Mouse (Mus musculus) monocyte, adult 5-6 weeks (primary cell): ENCODE results near the gene R3hdm2. TPM values are rescaled to one million over a fixed set of nuclear protein-coding genes. Genes with fewer than 3 reads are reported as not detected.

Experiments
- ATAC-seq: fragments of 153-309, 156-312 bp; replicated peaks from 2 replicates; pipeline ENCODE4 v1.8.0; 2017; ENCODE audit warnings: mild to moderate bottlenecking; ENCODE audit not compliant: low TSS enrichment, insufficient number of reproducible peaks, severe bottlenecking, poor library complexity, low FRiP score
- total RNA-seq: library from RNA; stranded (forward); fragments of 200-1000, 200-491, 200-594 nt; gene quantifications from 3 replicates; pipeline ENCODE4 v1.2.3, GENCODE M21; 2017

Gene R3hdm2
- total RNA-seq, 1 experiment from 2014 or later: 32.1 TPM

DNA sequence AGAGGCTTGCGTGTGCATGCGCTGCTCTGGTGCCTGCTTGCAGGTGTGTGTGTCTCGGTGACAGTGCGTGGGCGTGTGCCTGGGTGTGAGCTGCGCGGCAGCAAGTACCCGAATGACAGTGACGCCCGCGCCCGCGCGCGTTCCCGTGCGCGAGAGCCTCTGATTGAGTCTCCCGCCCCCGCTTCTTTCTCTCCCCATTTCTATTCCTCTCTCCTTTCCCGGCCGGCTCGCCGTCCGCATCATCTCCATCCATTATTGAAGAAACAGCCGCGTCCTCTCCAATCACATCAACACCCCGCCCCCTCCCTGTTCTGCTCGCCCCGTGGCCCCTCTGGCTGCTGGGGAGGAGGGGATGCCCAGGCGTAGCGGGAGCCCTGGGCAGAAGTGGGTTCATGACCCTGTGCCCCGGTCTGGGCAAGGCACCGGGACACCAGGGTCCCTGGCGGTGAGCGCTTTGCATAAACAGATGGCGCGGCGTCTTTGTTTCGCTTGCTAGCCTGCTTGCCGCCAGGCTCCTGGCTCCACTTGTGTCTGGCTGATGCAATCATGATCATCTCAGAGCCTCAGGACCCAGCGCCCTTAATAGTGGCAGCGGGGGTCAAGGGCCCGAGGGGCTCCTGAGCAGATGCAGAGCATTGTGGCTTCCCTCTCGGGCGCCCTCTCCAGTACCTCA, 131.6 kb downstream of the R3hdm2 start:
- ATAC-seq: no peak

DNA sequence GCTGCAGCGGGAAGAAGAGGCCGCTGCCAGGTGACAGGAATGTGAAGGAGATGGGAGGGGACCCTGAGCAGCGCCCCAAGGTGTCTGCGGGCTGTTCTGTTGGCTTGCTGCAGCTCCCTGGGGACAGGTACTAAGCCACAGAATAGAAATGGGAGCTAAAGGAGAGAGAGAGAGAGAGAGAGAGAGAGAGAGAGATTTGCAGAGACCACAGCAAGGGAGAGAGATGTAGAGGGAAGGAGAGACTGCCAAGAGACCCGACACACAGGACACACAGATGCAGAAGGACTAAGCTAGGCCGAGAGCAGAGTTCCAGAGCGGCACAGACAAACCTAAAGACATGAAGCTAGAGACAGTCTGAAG, 132.2 kb downstream of the R3hdm2 start:
- no peak for ATAC-seq

DNA sequence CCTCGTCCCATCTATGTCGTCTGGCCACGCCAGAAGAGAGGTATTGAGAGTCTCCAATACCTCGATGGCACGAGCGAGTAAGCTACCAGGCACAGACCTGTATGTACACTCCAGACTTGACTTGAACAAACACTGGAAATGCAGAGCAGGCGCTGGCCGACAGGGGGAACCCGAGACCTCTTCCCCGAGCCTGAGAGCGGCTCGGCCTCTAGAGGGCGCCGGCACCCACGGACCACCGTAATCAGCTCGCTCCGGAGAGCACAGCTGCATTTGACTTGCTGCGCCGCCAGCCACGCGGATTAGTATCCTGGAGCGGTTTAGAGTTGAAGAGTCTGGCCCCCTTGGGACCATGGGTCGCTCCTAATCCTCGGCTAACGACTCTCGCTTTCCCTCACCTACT, 132.7 kb downstream of the R3hdm2 start:
- peak; percentile 68 for ATAC-seq

DNA sequence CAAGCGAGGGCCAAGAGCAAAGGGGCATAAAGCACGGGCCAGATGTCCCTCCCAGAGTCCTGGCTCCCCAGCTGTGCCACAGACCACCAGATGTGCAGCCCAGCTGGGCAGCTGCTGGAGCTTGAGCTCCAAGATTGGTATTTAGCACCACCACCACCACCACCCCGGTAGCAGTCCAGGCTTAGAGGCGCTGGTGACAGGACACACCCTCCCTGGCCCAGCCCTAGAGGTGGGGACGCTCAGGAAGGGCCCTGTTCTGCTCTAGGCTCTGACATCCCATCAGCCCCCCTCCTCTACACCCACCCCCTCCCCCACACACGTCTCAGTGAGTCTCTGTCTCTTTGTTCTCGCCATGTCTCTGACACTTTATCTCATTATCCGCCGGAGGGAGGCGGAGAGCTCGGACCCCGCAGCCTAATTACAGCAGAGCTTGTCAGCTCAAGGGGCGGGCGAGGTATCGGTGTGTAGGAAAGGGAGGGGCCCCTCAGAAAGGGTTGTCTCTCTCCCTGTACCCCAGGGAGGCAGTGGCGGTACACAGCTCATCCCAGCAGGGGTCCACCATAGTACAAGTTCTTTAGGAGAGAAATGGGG, 133.5 kb downstream of the R3hdm2 start:
- no peak for ATAC-seq

DNA sequence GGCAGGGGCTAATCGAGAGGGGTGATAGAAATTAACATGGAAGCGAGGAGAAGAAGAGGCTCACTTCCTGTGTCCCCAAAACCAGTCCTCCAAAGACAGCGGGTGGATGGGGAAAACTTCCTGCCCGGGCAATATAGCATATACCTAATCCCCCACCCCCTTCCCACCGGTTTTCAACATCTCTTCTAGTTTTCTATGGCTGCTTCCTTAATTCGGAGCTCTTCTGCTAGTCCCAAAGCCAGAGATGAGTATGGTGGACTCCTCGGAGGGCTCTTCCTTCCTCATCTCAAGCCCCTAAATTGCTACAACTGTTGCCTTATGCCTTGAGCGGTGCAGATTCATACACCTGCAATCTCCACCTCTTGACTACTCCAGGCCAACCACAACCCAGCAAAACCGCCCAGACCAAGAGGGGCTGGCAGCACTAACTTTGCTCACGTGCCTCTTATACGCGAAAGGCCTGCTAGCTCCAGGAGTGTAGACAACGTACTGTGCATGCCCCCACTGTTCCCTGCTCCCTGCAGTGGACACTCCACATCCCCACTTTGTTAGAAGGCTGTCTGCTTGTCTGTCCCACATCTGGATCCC, 134.1 kb downstream of the R3hdm2 start:
- ATAC-seq: no peak

DNA sequence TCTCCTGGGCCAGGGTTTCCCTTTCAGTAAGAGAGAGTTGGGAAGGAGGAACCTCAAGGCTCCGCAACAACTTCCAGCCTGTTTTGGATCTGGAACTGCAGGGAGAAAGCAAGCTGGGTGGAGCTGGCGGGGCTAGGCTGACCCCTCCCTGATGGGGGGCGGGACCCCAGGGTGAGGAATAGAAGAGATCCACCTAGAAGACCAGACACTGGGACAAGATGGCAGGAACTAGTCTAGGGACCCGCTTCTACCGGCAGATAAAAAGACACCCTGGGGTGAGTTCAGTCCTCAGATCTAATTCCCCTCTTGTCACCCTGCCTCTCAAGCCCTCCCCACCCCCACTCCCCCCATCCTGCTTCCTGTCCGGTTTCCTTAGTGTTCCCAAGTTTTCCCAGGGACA, 134.6 kb downstream of the R3hdm2 start, which contains the start of gene Ndufa4l2:
Gene Ndufa4l2, plus strand, starts transcription at position 204 of the 400 bp plus-strand sequence.
- no peak for ATAC-seq

GRCm38 (mm10) chr10:127515271-127515982, 135.3 kb downstream of the R3hdm2 start:
- ATAC-seq: no peak

- ATAC-seq: no peak
These were observed 135.9 kb downstream of the R3hdm2 start for GRCm38 (mm10) chr10:127515983-127516459.

DNA sequence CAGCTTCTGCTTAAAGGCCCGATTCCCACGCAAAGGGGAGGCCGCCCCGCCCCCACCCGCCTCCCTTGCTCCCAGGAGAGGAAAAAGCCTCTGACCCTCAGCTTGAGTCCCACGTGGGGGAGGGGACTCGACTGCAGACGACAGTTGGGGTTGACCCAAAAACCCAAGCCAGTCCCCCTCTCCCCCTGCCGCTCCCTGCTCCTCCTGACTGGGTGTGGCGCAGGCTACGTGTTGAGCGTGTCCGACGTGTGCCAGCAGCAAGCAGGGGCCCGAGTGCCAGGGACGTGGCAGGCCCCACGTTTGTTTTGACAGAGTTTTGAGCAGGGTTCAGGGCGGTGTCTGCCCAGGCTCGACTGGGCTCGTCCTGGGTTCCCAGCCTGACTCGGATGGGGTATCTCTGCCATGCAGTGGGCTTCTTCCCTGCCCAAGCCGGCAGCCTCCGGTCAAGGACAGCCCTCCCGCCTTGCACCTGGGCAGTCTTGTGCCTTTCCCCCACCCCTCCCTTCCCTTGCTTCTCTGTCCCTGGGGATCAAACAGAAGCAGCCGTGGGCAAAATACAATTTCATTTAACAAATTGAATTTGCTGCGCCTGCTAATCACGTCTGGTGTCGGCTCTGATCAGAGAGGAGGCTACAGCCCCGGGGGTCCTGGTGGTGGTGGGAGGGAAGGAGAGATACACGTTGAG, 136.6 kb downstream of the R3hdm2 start:
- no peak for ATAC-seq

GRCm38 (mm10) chr10:127517941-127518340, 137.8 kb downstream of the R3hdm2 start:
- ATAC-seq: no peak

DNA sequence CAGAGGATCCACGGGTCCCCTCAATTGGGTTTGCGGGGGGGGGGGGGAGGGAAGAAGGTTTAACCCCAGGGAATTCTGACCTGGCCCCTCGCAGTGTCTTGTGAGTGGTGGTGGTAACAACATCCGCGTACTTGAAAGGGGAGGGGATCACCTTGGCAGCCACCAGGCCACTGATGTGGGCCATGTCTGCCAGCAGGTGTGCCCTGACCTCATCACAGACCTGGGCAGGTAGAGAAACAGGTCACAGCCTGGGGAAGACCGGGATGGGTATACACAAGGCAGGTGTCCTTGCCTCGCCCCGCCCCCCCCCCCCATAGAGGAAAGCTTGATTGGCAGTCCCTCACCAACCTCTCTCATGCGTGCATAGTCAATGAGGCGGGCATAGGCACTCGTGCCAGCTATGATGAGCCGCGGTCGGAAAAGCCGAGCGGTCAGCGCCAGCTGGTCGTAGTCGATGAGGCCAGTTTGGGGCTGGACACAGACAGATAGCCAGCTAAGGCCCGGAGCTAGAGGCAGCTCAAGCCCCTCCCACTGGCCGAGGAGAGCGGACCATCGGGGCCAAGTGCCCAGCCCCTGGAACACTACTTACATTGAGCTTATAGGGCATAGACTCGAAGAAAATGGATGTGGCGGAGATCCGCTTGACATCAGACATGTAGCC, 139.0 kb downstream of the R3hdm2 start:
- ATAC-seq: no peak

DNA sequence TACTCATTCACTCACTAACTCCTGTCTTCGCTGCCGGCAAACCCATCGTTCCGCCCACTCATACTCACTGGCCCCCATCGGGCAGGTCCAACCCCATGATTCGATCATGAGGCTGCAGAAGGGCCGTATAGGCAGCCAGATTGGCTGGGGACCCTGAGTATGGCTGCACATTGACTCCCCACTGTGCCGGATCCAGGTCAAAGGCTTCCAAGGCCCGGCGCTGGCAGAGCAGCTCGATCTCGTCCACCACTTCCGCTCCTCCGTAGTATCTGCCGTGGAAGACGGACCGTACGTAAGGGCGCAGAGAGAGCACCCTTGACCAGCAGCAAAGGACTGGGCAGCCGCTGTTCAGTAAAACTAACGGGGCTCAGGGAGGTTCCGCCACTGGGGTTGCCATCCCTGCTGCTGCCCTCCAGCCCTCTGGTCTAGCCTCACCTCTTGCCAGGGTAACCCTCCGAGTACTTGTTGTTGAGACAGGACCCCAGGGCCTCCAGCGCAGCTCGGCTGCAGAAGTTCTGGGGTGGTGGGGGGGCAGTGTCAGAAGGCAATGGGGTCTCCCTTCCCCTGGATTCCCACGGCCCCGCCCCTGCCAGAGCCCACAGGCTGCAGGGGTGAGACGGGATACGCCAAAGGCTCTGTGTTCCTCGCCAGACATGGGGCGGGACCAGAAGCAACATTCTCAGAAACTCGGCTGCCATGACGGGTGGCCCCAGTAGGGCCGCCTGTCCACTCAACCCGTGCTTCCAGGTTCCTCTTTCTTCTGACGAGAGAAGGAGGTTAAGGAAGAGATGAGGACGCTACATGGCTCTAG, 140.0 kb downstream of the R3hdm2 start:
- ATAC-seq: no peak

DNA sequence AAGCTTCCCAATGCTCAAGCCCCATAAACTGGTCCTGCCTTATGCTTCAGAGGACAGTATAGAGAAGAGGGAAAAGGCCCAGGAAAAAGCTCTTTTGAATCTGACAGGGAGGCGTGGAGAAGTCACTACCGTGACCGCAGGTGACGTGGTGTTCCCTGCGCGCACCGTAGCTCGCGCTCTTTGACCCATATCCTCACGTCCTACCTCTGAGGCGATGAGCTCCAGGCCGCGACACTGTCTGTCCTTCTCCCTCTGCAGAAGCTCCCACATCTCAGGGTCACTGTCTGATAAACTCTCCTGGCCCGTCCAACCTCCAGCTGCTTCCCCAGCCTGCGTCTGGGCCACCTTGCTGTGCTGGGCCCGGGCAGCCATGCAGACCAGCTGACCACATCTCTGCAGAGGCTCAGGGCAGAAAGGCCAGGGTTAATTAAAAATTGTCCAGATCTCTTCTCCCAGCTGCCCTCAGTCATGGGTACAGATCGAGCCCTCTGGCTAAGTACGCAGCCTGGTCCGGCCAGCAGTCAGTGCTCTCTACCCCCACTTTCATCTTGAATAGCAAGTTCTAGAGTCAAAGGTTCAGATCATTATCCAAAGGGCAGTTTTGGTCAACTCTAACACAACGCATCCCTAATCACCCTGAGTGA, 140.7 kb downstream of the R3hdm2 start:
- ATAC-seq: no peak

- ATAC-seq: no peak
These were observed 141.5 kb downstream of the R3hdm2 start for GRCm38 (mm10) chr10:127521611-127522080.

DNA sequence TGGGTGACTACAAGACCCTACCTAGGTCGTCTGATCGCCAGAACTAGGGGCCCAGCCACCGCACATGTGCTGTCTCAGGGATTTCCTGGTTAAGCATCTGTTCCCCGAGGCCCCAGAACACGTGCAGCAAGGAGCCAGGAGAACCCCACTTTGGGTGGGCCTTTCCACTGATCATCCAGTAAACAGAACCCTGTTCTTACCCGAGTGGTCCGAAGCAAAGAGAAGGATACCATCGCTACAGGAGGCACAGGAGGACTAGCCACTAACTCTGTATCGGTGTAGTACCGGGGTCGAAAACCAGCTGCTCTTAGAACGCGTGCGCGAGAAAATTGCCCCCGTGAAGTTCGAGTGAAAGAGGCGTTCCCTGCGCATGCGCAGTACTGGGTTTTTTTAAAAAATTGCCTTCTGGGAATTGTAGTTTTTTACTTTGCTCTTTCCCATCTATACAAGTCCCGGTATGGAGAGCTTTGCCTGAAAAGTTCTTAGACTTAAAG, 142.0 kb downstream of the R3hdm2 start, which contains the start of gene Shmt2:
Gene Shmt2, minus strand, starts transcription at position 357 of the 494 bp plus-strand sequence.
- ATAC-seq: no peak

DNA sequence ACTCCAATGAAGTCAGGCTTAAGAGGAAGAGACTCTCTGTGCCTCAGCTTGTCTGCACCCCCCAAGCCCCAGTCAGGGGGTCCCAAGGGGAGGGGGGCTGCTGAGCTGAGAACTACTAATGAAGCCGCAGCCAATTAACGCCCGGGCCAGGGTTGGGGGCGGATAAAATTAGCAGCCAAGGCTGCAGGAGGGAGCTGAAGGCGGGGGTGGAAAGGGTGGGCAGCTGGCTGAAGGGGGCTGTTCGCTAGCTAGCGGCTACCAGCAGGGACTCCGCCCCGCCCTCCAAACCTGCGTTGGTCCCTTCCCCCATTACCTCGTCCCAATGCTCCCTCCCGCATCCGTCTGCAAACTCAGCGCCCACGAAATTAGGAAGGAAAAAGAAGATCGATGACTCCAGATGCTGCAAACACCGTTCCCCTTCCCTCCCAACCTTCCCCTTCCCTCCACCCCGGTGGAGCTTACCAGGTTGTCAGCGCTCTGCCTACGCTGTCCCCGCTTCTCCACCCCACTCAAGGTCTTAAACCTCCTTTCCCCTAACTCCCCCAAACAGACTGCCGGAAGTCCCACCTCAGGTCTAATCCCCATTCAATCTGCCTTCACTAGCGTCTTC, 144.6 kb downstream of the R3hdm2 start:
- ATAC-seq: no peak

GRCm38 (mm10) chr10:127526048-127526447, 145.9 kb downstream of the R3hdm2 start:
- no peak for ATAC-seq
